Mouse (Mus musculus): ENCODE results near the gene Cd3eap. TPM values are rescaled to one million over a fixed set of nuclear protein-coding genes. Genes with fewer than 3 reads are reported as not detected.
A peak's percentile ranks its signal among the peaks of the same experiment; 100 is the strongest.

The Cd3eap gene
- total and polyA plus RNA-seq, 3 experiments = 43.9 to 49.8 TPM; not detected in 1

DNA sequence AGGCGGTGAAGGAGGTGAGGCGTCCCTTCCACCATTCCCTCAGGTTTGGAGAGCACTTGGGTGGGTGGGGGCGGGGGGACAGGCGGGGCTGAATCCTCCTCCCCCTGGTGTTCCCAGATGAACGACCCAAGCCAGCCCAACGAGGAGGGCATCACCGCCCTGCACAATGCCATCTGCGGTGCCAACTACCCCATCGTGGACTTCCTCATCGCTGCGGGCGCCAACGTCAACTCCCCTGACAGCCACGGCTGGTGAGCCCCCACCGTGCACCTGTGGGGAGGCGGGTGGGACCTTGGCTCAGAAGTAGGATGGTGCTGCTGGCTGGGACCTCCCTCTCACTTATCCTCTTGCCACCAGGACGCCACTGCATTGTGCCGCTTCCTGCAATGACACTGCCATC is 16.1 kb upstream of the Cd3eap start:
- no peak for DNase-seq (ENCODE audit: low read depth, low spot score)
- Histone ChIP-seq H3K27ac (ENCODE audit: control insufficient read depth, low read depth, low read length) (no peak overlapping the region), H3K9me3 (replicated peaks; ENCODE audit: insufficient read depth, low read length) (no peaks in the 10 kb centered on the region), H3K27me3 (ENCODE audit: control insufficient read depth in 1 of 2, insufficient read depth in 2 of 2, low read length in 2 of 2) (no peaks in the 10 kb centered on the region), H3K36me3 (ENCODE audit: control insufficient read depth in 1 of 2, insufficient read depth in 2 of 2, low read length in 2 of 2) (no peaks in the 10 kb centered on the region), H3K4me3 (ENCODE audit: control insufficient read depth in 1 of 2, insufficient read depth in 1 of 2, low read depth in 2 of 2, low read length in 2 of 2) (no peak overlapping the region), H3K9ac (ENCODE audit: control insufficient read depth, low read depth, low read length, poor library complexity, severe bottlenecking) (no peak overlapping the region), H3K4me1 (ENCODE audit: control insufficient read depth in 1 of 2, insufficient read depth in 2 of 2, low read length in 2 of 2) (no peaks in the 10 kb centered on the region), H3K79me2 (ENCODE audit: control insufficient read depth, insufficient read depth, low read length, poor library complexity) (no peaks in the 10 kb centered on the region)
- TF ChIP-seq UBTF (IDR thresholded peaks at IDR 0.05; ENCODE audit: borderline replicate concordance, insufficient read depth, low read depth, low read length) (no peak), ZC3H11A (IDR thresholded peaks at IDR 0.05; ENCODE audit: low read depth, low read length) (no peak), USF2 (IDR thresholded peaks at IDR 0.05; ENCODE audit: borderline replicate concordance in 1 of 2, insufficient read depth in 1 of 2, low read depth in 1 of 2, low read length in 2 of 2) (no peak), USF1 (IDR thresholded peaks at IDR 0.05; ENCODE audit: low read depth, low read length) (no peak), MAFK (IDR thresholded peaks at IDR 0.05; ENCODE audit: borderline replicate concordance, low read depth, low read length) (no peak), KAT2A (conservative IDR thresholded peaks at IDR 0.05; ENCODE audit: low read depth, low read length) (no peak), MAZ (IDR thresholded peaks at IDR 0.05; ENCODE audit: low read depth, low read length) (no peak), MAX (IDR thresholded peaks at IDR 0.05; ENCODE audit: low read length) (no peak), ZNF384 (IDR thresholded peaks at IDR 0.05; ENCODE audit: low read depth, low read length) (no peak), CTCF (IDR thresholded peaks at IDR 0.05 in 2 of 3, conservative IDR thresholded peaks at IDR 0.05 in 1 of 3; ENCODE audit: control insufficient read depth in 1 of 3, insufficient read depth in 1 of 3, low read depth in 2 of 3, low read length in 3 of 3, poor library complexity in 1 of 3, severe bottlenecking in 1 of 3) (no peak), TCF12 (IDR thresholded peaks at IDR 0.05; ENCODE audit: low read depth, low read length) (no peak), CHD2 (IDR thresholded peaks at IDR 0.05; ENCODE audit: low read length) (no peak), GABPA (IDR thresholded peaks at IDR 0.05; ENCODE audit: low read depth, low read length) (no peak), RAD21 (IDR thresholded peaks at IDR 0.05; ENCODE audit: low read depth, low read length) (no peak), MEF2A (IDR thresholded peaks at IDR 0.05; ENCODE audit: extremely low read depth, insufficient replicate concordance, low read depth, low read length, poor library complexity, severe bottlenecking) (no peak), JUND (IDR thresholded peaks at IDR 0.05; ENCODE audit: low read depth, low read length) (no peak), NRF1 (IDR thresholded peaks at IDR 0.05; ENCODE audit: insufficient read depth, low read depth, low read length, poor library complexity, severe bottlenecking) (no peak), TBP (IDR thresholded peaks at IDR 0.05; ENCODE audit: low read depth, low read length) (no peak)

DNA sequence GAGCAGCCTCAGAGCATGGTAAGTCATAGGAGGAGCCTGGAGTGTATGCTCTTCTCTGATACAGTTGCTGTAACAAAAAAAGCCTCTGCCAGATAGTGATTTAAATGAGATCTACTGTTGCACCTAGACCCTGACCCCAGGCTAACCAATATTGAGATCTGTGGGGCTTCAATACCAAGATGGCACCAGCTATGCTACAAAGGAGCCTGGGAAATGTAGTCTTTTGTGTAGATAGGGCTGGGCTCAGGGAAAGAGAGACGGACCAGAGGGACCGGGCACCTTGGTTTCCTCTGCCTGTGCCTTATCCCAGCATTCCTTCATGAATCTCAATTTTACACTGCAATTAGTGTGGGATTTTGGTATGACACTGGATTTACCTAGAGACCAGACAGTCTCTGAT is 14.1 kb upstream of the Cd3eap start:
- Histone ChIP-seq H3K36me3 (ENCODE audit: control insufficient read depth in 1 of 2, insufficient read depth in 2 of 2, low read length in 2 of 2) (no peaks in the 10 kb centered on the region), H3K9ac (ENCODE audit: control insufficient read depth, low read depth, low read length, poor library complexity, severe bottlenecking) (no peak overlapping the region), H3K27me3 (ENCODE audit: control insufficient read depth in 1 of 2, insufficient read depth in 2 of 2, low read length in 2 of 2) (no peaks in the 10 kb centered on the region), H3K4me3 (ENCODE audit: control insufficient read depth in 1 of 2, insufficient read depth in 1 of 2, low read depth in 2 of 2, low read length in 2 of 2) (no peak overlapping the region), H3K4me1 (ENCODE audit: control insufficient read depth in 1 of 2, insufficient read depth in 2 of 2, low read length in 2 of 2) (no peaks in the 10 kb centered on the region), H3K27ac (ENCODE audit: control insufficient read depth, low read depth, low read length) (no peak overlapping the region), H3K9me3 (replicated peaks; ENCODE audit: insufficient read depth, low read length) (no peaks in the 10 kb centered on the region), H3K79me2 (ENCODE audit: control insufficient read depth, insufficient read depth, low read length, poor library complexity) (no peaks in the 10 kb centered on the region)
- DNase-seq (ENCODE audit: low read depth, low spot score) = no peak
- no peak for TF ChIP-seq ZC3H11A (IDR thresholded peaks at IDR 0.05; ENCODE audit: low read depth, low read length)
- TF ChIP-seq HCFC1 (IDR thresholded peaks at IDR 0.05; ENCODE audit: low read depth, low read length) = peak; percentile 68
- no peak for TF ChIP-seq ETS1 (IDR thresholded peaks at IDR 0.05; ENCODE audit: low read depth, low read length)
- TF ChIP-seq POLR2A (IDR thresholded peaks at IDR 0.05; ENCODE audit: control insufficient read depth in 1 of 2, insufficient read depth in 1 of 2, low read depth in 1 of 2, low read length in 2 of 2, poor library complexity in 1 of 2) = no peak
- no peak for TF ChIP-seq BHLHE40 (IDR thresholded peaks at IDR 0.05; ENCODE audit: borderline replicate concordance, low read depth, low read length)

Measured in MEL (cell line).